Mouse (Mus musculus) gastrocnemius, postnatal 4 days (tissue): ENCODE measurements around the gene Muc3a. TPM values are rescaled to one million over a fixed set of nuclear protein-coding genes. Genes with fewer than 3 reads are reported as not detected.
A peak's percentile ranks its signal among the peaks of the same experiment; 100 is the strongest.

Experiments used
- DNase-seq, 2 experiments: peaks; one replicate each; pipeline ENCODE4 v3.0.0; 2021 to 2022; ENCODE audit warnings: low spot score in 2 of 2, mixed read lengths in 2 of 2
- long read RNA-seq, 2 experiments: library from polyadenylated mRNA; stranded (forward); transcript quantifications; one replicate each; pipeline ENCODE4 v2.0.0; 2021
- total RNA-seq, 2 experiments: library from RNA; stranded (reverse); gene quantifications; 2 replicates each; pipeline ENCODE4 v1.2.3; 2021

Muc3a gene
- total RNA-seq, result under 1 TPM; 0.88 to 0.98 TPM
- long read RNA-seq, experiment 1, result 0 reads
- long read RNA-seq, experiment 2, result 0 reads

DNA sequence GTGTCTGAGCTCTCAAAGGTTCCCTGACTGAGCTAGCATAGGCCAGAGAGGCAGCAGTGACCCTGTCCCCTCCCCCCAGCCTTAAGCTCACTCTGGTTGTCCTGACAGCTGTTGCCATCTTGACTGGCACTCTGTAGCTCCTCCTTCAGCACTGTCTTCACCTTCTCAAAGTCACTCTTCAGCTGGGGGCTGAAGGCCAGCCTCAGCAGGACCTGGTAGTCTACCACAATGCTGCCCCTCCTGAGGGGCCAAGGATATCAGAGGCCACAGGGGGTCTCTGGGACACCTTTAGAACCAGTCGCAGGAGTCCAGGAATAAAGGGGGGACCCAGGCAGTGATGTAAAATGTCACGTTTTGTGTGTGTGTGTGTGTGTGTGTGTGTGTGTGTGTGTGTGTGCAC lies at the start of gene Muc3a:
Muc3a (minus strand) TSS at position 101 of the 400 bp plus-strand sequence.
- DNase-seq, result no peak

DNA sequence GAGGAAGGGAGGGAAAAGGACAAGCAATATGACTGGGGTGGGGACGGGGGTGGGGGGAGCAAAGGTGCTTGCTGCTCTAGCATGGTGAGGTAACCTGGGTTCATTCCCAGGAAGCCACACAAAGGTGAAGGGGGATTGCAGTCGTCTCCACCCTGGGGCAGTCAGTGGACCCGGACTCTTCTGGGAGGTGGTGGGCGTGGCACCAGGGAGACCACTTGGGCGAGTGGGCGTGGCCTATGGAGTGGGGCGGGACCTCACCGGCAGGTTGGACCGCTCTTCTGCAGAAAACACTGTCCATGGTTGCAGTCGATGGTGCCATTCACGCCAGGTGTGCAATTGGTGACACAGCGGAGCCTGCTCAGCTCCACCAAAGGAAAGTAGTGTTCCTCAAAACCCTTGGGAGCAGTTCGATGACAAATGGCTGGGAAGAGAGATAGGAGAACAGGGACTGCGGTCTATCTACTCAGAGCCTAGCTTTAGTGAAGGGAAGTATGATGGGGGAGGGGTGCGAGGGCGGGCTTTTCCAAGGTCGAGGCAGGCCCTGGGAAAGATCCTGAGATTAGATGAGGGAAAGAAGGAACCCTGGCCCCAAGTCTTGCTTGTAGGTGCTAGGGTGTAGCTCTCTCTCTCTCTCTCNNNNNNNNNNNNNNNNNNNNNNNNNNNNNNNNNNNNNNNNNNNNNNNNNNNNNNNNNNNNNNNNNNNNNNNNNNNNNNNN lies 917 bp downstream of the Muc3a start:
- no peak for DNase-seq

DNA sequence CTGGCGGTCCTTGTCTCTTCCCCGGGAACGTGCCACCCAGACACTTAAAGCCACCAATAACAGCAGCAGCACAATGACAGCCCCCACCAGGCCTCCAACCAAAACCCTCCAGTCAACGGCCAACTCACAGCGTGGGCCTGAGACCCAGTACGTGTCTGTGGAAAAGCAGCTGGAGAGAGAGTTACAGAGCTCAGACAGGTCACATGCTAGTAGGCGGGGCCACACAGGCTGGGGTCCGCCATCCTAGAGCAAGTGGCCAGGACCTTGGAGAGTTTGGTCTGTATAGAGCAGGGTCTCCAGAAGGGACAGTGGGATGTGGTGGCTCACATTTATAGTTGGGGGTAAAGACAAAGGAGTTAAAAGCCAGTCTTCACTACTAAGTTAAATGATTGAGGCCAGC lies 1.5 kb downstream of the Muc3a start:
- no peak for DNase-seq

DNA sequence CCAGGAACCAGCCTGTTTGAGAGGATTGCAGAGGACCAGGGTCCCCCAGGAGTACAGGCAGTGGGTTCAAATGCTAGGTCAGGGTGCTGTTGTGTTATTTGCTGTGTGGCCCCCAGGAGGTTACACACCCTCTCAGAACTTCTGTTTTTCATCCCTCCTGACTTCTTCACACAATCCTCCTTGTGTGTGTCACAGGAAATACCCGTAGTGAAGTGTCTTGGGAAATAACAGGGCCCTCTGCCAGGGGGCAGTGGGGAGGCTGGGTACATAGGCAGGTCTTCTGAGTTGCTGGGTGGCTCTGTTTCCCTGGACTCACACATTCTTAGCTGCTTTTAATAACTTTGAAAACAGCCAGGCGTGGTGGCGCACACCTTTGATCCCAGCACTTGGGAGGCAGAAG lies 6.9 kb downstream of the Muc3a start:
- DNase-seq, result no peak

- no peak for DNase-seq
These were observed 17.6 kb downstream of the Muc3a start for GRCm38 (mm10) chr5:137194488-137195120.

- no peak for DNase-seq
These were observed 18.8 kb downstream of the Muc3a start for GRCm38 (mm10) chr5:137193279-137193952.

- no peak for DNase-seq
These were observed 22.9 kb downstream of the Muc3a start for GRCm38 (mm10) chr5:137189326-137189725.

- DNase-seq, result no peak
These were observed 26.8 kb downstream of the Muc3a start for GRCm38 (mm10) chr5:137185362-137185761.

DNA sequence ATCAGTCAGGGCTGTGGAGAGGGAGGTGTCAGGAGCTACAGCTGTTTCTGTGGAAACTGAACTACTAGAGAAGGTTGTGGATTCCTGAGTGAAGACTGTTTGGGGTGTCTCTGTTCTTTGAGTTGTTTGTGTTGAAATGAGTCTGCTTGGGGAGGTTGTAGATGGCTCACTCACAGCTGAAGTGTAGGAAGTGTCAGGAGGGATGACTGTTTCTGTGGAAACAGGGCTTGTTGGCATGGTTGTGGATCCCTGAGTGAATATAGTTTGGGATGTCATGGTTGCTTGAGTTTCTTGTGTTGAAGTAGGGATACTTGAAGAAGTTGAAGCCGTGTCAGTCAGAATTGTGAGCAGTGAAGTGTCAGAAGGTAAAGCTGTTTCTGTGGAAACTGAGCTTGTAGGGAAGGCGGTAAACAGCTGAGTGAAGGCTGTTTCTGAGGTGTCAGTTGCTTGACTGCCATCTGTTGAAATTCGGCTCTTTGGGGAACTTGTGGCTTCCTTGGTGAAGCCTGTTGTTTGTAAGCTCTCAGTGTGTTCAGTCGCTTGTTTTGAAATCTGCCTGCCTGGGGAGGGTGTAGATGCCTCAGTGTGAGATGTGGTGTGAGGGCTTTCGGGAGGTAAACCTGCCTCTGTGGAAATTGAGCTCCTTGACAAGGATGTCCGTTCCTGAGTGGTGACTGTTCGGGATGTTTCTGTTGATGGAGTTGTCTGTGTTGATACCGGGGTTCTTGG lies 32.4 kb downstream of the Muc3a start:
- no peak for DNase-seq

DNA sequence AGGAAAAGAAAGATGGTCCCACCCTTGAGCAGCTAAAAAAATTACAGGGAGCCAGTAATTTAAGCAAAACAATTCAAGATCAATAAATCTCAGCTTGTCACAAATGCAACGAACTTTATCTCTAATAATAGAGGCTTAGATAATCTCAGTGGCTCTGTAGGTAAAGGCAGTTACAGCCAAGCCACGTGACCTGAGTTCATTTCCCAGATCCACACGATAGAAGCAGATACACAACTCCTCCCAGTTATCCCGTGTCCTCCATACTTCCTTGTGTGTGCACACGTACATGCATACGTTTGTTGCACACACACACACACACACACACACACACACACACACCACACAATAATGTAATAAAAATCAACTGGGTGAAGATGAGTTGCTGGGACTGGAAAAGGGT lies 38.2 kb downstream of the Muc3a start:
- no peak for DNase-seq

- no peak for DNase-seq
These were observed 39.6 kb downstream of the Muc3a start for GRCm38 (mm10) chr5:137172591-137172990.

DNA sequence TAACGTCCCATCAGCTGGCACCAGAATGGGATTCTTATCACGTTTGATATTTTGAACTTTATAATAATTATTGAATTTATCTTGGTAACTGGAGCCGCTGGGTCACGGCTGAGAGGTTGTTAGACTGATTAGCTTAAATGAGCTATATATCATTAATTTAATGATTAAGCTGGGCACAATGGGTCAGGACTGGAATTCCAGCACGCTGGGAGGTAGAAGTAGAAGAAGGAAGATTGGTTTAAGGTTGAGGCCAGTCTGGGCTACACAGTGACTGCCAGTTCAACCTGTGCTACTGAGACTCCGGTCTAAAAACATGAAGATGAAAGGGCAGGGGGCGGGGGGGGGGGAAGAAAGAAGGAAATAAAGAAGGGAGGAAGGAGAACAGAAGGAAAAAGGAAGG lies 40.7 kb downstream of the Muc3a start:
- DNase-seq, result no peak

DNA sequence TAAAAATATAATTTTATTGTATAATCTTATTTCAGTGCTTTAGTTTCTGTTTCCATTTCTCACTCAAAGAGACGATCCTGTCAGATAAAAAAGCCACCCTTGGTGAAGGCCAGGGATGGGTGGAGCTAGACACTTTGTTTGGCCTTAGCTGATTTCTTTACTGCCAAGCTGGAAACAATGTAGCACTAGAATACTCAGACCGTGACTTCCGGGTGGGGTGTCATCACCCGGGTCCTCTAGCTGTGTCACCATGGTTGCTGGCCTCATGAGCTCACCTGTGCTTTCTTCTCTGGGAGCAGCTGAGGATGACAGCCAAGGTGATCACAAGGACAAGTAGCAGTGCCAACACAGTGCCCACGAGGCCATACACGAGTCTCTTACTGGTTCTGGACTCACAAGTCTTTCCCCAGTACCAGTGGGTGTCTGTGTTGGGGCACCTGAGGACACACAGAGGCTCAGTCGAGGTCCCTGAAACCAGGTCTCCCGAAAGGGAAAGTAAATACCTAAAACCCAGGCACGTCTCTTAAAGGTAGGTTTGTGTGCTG lies 41.3 kb downstream of the Muc3a start:
- DNase-seq, result no peak

- no peak for DNase-seq
These were observed 44.6 kb downstream of the Muc3a start for GRCm38 (mm10) chr5:137167539-137167938.

DNA sequence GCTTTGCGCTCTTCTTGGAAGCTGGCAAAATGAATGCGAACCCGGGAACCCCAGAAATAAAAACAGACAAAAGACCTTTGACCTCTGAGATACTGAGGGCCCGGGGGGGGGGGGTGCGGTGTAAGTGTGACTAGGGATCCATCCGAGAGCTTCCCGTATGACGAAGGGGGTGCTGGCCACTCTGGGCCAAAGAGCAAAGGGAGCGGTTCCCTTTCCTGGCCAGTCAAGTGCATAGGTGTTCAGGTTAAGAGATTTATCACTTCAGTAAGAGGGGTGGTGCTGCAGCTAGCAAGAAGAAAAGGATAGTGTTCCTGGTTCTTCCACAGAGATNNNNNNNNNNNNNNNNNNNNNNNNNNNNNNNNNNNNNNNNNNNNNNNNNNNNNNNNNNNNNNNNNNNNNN lies 46.2 kb downstream of the Muc3a start:
- no peak for DNase-seq

DNA sequence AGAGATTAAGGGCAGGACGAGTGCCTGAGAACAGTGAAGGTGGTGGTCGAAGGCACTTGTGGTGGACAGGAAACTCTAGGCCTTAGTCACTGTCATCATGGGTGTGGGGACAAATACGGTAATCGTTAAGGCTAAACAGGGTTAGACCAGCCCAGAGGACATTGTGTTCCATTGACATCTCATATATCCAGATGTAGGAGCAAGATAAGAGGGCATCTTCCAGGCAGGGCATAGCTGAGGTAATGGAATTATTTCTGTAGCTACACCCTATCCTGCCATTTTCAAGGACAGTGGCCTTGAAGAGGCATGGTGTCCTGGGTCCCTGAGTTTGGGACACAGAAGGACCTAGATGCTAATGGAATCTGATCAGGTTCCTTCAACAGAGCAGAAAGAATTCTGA lies 50.3 kb downstream of the Muc3a start:
- DNase-seq, result no peak

- DNase-seq, result peak; percentile 24 to 59
These were observed 52.7 kb downstream of the Muc3a start for GRCm38 (mm10) chr5:137159461-137159860.
